Mouse (Mus musculus) frontal cortex, postnatal 25 days (tissue): Measurements from ENCODE around the gene Scd4.
A peak's percentile ranks its signal among the peaks of the same experiment; 100 is the strongest.

Experiments used
- DNase-seq, 2 experiments: peaks; one replicate each; pipeline ENCODE4 v3.0.0; 2022; ENCODE audit warnings: low spot score in 2 of 2

The Scd4 gene

GRCm38 (mm10) chr19:44332833-44333623 is at the start of gene Scd4:
Gene Scd4 (plus strand): TSS chr19:44333092.
- peak in 1 of 2 experiments; percentile 28 for DNase-seq

GRCm38 (mm10) chr19:44283157-44284024 is 49.5 kb upstream of the Scd4 start:
- DNase-seq = no peak

- DNase-seq = peak; percentile 74 to 86
Observed at GRCm38 (mm10) chr19:44284025-44284695, 48.7 kb upstream of the Scd4 start.

GRCm38 (mm10) chr19:44284723-44285122 is 48.2 kb upstream of the Scd4 start:
- DNase-seq = no peak

GRCm38 (mm10) chr19:44285554-44285953 is 47.3 kb upstream of the Scd4 start:
- no peak for DNase-seq

GRCm38 (mm10) chr19:44286109-44286508 is 46.8 kb upstream of the Scd4 start:
- no peak for DNase-seq

GRCm38 (mm10) chr19:44287415-44288110 is 45.3 kb upstream of the Scd4 start:
- DNase-seq = no peak

- no peak for DNase-seq
Observed at GRCm38 (mm10) chr19:44292083-44292482, 40.8 kb upstream of the Scd4 start.

- no peak for DNase-seq
Observed at GRCm38 (mm10) chr19:44292483-44292882, 40.4 kb upstream of the Scd4 start.

- DNase-seq = no peak
Observed at GRCm38 (mm10) chr19:44292941-44293768, 39.7 kb upstream of the Scd4 start, which contains the start of gene Scd2. Gene Scd2 (plus strand): TSS chr19:44293674.

GRCm38 (mm10) chr19:44293769-44294551 is 38.9 kb upstream of the Scd4 start:
- DNase-seq = peak; percentile 78 to 90

- peak; percentile 75 to 91 for DNase-seq
Observed at GRCm38 (mm10) chr19:44294588-44295041, 38.3 kb upstream of the Scd4 start.

- no peak for DNase-seq
Observed at GRCm38 (mm10) chr19:44295251-44295650, 37.6 kb upstream of the Scd4 start.

GRCm38 (mm10) chr19:44295741-44296140 is 37.2 kb upstream of the Scd4 start:
- DNase-seq = peak; percentile 82 to 87

- DNase-seq = no peak
Observed at GRCm38 (mm10) chr19:44296186-44296585, 36.7 kb upstream of the Scd4 start.

- DNase-seq = no peak
Observed at GRCm38 (mm10) chr19:44297068-44297760, 35.7 kb upstream of the Scd4 start.

GRCm38 (mm10) chr19:44297862-44298261 is 35.0 kb upstream of the Scd4 start:
- DNase-seq = no peak

GRCm38 (mm10) chr19:44299078-44299477 is 33.8 kb upstream of the Scd4 start:
- DNase-seq = no peak

GRCm38 (mm10) chr19:44299902-44300301 is 33.0 kb upstream of the Scd4 start:
- DNase-seq = no peak
